Mouse (Mus musculus): ENCODE measurements around the gene Teddm1b. TPM values are rescaled to one million over a fixed set of nuclear protein-coding genes. Genes with fewer than 3 reads are reported as not detected.

Teddm1b gene
- polyA plus RNA-seq (2021; fragmentation: Nextera tagmentation), result 0.98 and 1.2 TPM in 2 replicates
- long read RNA-seq, experiment 1, result 0 reads
- long read RNA-seq, experiment 2, result 0 reads

DNA sequence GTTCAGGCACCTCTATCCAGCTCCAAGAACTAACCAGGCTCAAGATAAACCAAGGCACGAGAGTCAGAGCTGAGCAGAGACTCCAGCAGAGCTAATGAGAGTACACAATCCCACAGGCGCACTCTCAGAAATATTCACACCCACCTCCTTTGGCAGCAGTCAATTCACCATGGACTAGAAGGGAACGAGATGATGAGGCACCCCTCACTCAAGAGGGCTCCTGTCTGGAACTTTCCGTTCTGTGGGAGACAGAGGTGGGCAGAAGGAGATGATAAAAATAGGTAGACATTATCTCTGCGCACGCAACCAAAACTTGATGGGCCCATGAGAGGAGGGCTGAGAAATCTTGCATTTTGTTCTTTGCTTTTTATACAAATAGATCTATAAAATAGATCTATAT is at the start of gene Teddm1b:
TSS of gene Teddm1b (plus strand) at position 301 of the 400 bp plus-strand sequence.

DNA sequence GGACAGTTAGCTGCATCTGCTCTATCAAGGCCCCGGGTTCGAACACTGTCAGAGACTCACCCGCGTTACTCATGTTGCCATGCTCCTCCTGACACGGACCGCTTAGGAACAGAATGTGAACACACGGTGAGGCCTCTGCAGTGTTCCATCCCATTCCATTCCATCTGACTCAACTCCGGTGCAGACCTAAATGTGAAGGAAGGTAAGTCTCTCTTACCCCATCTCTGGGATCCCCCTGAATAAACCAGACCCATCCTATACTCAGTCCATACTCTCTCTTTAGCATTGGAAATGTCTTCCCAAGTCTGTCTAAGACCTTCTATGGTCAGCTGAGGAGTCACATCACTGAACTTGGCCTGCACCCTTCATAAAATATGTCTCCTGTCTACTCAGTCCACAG is 30.1 kb upstream of the Teddm1b start, which contains the start of gene Rgsl1:
TSS of gene Rgsl1 (minus strand) at position 101 of the 400 bp plus-strand sequence.

GRCm38 (mm10) chr1:153891442-153891841 is 17.3 kb downstream of the Teddm1b start, which contains the start of gene Teddm1a:
Teddm1a (plus strand) TSS chr1:153891742.

DNA sequence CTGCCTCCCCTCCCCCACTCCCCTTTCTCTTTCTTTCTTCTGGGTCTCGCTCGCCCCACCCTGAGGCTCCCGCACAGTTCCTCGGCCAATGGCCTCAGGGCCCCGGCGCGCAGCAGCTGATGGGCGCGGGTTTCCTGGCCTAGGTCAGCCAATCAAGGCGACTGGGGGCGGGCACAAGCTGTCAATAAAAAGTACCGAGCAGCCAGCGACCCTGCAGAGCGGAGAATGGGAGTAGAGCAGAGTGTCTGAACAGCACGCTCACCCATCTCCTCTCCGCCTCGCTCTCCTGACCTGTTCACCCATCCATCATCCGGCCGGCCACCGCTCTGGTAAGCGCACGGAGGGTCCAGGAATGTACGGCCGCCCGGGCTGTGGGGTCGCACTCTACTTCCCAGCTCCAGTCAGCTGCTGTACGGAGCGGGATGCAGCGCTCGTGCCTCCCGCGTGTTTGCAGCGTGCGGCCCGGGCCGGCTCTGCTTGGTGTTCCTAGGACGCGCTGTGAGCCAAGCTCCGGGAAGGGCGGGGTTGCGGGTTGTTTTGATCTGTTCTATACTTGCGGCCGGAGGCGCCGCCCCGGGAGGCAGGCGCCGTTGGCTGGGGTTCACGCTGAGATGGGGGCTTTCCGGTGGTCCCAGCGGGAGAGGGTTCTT is 25.7 kb downstream of the Teddm1b start, which contains the start of the genes Glul and Teddm2:
TSS of gene Glul (plus strand) at position 214 of the 650 bp plus-strand sequence.
TSS of gene Teddm2 (minus strand) at position 498 of the 650 bp plus-strand sequence.

Small RNA genes within 50 kb of the gene (microRNA-seq; reads per million reads assigned to microRNA genes)
- 67.9 reads per million, percentile 55 among the genes with 10 or more reads in this experiment for gene Mir8114

Other genes starting within 250 kb of the Teddm1b start
- 6.8 and 8.5 TPM in 2 replicates for gene Rgs8, start 221.3 kb upstream of the Teddm1b start, polyA plus RNA-seq (2021; fragmentation: Nextera tagmentation)
- gene Rgs16, start 134.0 kb upstream of the Teddm1b start, polyA plus RNA-seq (2021; fragmentation: Nextera tagmentation), result 3.5 and 4.1 TPM in 2 replicates
- 3.2 and 3.4 TPM in 2 replicates for gene Rnasel, start 124.9 kb upstream of the Teddm1b start, polyA plus RNA-seq (2021; fragmentation: Nextera tagmentation)
- 0.25 and 0.60 TPM in 2 replicates for gene Rgsl1, start 30.2 kb upstream of the Teddm1b start, polyA plus RNA-seq (2021; fragmentation: Nextera tagmentation)
- not detected in 2 replicates for gene Teddm1a, start 17.4 kb downstream of the Teddm1b start, polyA plus RNA-seq (2021; fragmentation: Nextera tagmentation)
- gene Glul, start 25.6 kb downstream of the Teddm1b start, polyA plus RNA-seq (2021; fragmentation: Nextera tagmentation), result 175 and 203 TPM in 2 replicates
- 1.4 TPM in 2 replicates for gene Teddm2, start 25.9 kb downstream of the Teddm1b start, polyA plus RNA-seq (2021; fragmentation: Nextera tagmentation)